Mouse (Mus musculus) cortical plate, adult 2 months (tissue): ENCODE measurements around the gene Slc35f3. TPM values are rescaled to one million over a fixed set of nuclear protein-coding genes. Genes with fewer than 3 reads are reported as not detected.

ENCODE experiments used
- H3K27ac ChIP-seq: fragments of 200-500 bp; 2 replicates; pipeline ENCODE4 v1.5.1; 2012; ENCODE audit warnings: low read length, control low read depth, inconsistent platforms; ENCODE audit not compliant: insufficient read depth
- H3K4me1 ChIP-seq: fragments of 200-500 bp; 2 replicates; pipeline ENCODE4 v1.6.1; 2011; ENCODE audit warnings: low read length; ENCODE audit not compliant: control insufficient read depth, insufficient read depth
- H3K4me3 ChIP-seq: fragments of 200-500 bp; 2 replicates; pipeline ENCODE4 v1.5.1; 2011; ENCODE audit warnings: mild to moderate bottlenecking, low read length, control low read depth; ENCODE audit not compliant: insufficient read depth
- CTCF ChIP-seq: fragments of 200-500 bp; IDR thresholded peaks from 2 replicates; pipeline ENCODE4 v1.5.1; 2011; ENCODE audit warnings: mild to moderate bottlenecking, control low read depth, low read length; ENCODE audit not compliant: insufficient read depth; ENCODE audit errors: extremely low read depth
- POLR2A ChIP-seq: fragments of 200-500 bp; IDR thresholded peaks from 2 replicates; pipeline ENCODE4 v1.6.1; 2011; ENCODE audit warnings: mild to moderate bottlenecking, low read length, control low read depth; ENCODE audit not compliant: insufficient read depth; ENCODE audit errors: extremely low read depth
- polyA plus RNA-seq: library from polyadenylated mRNA; depleted of rRNA; stranded (reverse); fragments of >200 nt; gene quantifications from 2 replicates; pipeline ENCODE4 v1.2.3, GENCODE M21; 2012; rRNA removed

Gene Slc35f3
- polyA plus RNA-seq, 1 experiment, result 11.7 TPM

- H3K27ac ChIP-seq, result no peak overlapping the region
- H3K4me3 ChIP-seq, result no peak overlapping the region
- H3K4me1 ChIP-seq, result peaks cover 5% of the 10 kb centered on the region; the same call in 1 of the 2 replicates
- TF ChIP-seq CTCF, result no peak
- no peak for TF ChIP-seq POLR2A
Observed at GRCm38 (mm10) chr8:126424163-126424562, 125.8 kb downstream of the Slc35f3 start.

GRCm38 (mm10) chr8:126424946-126425345 is 126.6 kb downstream of the Slc35f3 start:
- Histone ChIP-seq H3K27ac (no peak overlapping the region), H3K4me3 (no peak overlapping the region), H3K4me1 (peaks cover 9% of the 10 kb centered on the region)
- TF ChIP-seq POLR2A, result no peak

GRCm38 (mm10) chr8:126429635-126430034 is 131.3 kb downstream of the Slc35f3 start:
- Histone ChIP-seq H3K4me3 (no peak overlapping the region), H3K27ac (peak overlapping the region; percentile 12; the same call in 1 of the 2 replicates), H3K4me1 (peaks cover 8% of the 10 kb centered on the region)
- TF ChIP-seq POLR2A, result no peak
- TF ChIP-seq CTCF, result no peak

- Histone ChIP-seq H3K4me1 (peaks cover 8% of the 10 kb centered on the region), H3K4me3 (no peak overlapping the region), H3K27ac (no peak overlapping the region)
- TF ChIP-seq POLR2A, result no peak
- no peak; the same call in 1 of the 2 replicates for TF ChIP-seq CTCF
Observed at GRCm38 (mm10) chr8:126433827-126434226, 135.5 kb downstream of the Slc35f3 start.

GRCm38 (mm10) chr8:126438937-126439336 is 140.6 kb downstream of the Slc35f3 start:
- TF ChIP-seq CTCF, result peak; percentile 32; the same call in 1 of the 2 replicates
- TF ChIP-seq POLR2A, result no peak
- Histone ChIP-seq H3K4me3 (no peak overlapping the region), H3K4me1 (no peaks in the 10 kb centered on the region), H3K27ac (no peak overlapping the region)

Other genes with a start within 250 kb of the Slc35f3 start
- 43.8 and 46.9 TPM in 2 replicates for gene Coa6, start 124.0 kb downstream of the Slc35f3 start, polyA plus RNA-seq
- 5.5 and 6.2 TPM in 2 replicates for gene Tarbp1, start 176.5 kb downstream of the Slc35f3 start, polyA plus RNA-seq